Mouse (Mus musculus): ENCODE data around the gene Gng8. TPM values are rescaled to one million over a fixed set of nuclear protein-coding genes. Genes with fewer than 3 reads are reported as not detected.

Gng8 gene
- polyA plus RNA-seq, 1 experiment from 2014 or later: 1.6 TPM

- WGBS: 0% methylated on average over 4 of the region's 4 CpGs
- H3K4me1 ChIP-seq (ENCODE audit: control insufficient read depth, insufficient read depth, low read depth, low read length): peaks cover 21% of the 10 kb centered on the region
- no peaks in the 10 kb centered on the region for H3K36me3 ChIP-seq (ENCODE audit: control insufficient read depth, insufficient read depth, low read length)
- no peak overlapping the region for H3K9ac ChIP-seq (ENCODE audit: low read depth, low read length)
- peaks cover 8% of the 10 kb centered on the region for H3K27me3 ChIP-seq (replicated peaks; ENCODE audit: control insufficient read depth, insufficient read depth, low read length)
- H3K4me3 ChIP-seq (ENCODE audit: low read length): no peak overlapping the region
- H3K4me2 ChIP-seq (ENCODE audit: low read length): no peak overlapping the region; the same call in 1 of the 2 replicates
- no peaks in the 10 kb centered on the region for H3K9me3 ChIP-seq (ENCODE audit: control insufficient read depth, low read length)
- ATAC-seq: no peak
- H3K27ac ChIP-seq (ENCODE audit: low read depth, low read length): no peak overlapping the region
Measured at GRCm38 (mm10) chr7:16894279-16894678, 2.7 kb downstream of the Gng8 start.

GRCm38 (mm10) chr7:16895000-16895399, 3.4 kb downstream of the Gng8 start:
- Histone ChIP-seq H3K27me3 (replicated peaks; ENCODE audit: control insufficient read depth, insufficient read depth, low read length) (peaks cover 8% of the 10 kb centered on the region), H3K4me1 (ENCODE audit: control insufficient read depth, insufficient read depth, low read depth, low read length) (peaks cover 21% of the 10 kb centered on the region), H3K9ac (ENCODE audit: low read depth, low read length) (peak overlapping the region; percentile 50; the same call in 1 of the 2 replicates), H3K9me3 (ENCODE audit: control insufficient read depth, low read length) (no peaks in the 10 kb centered on the region), H3K36me3 (ENCODE audit: control insufficient read depth, insufficient read depth, low read length) (no peaks in the 10 kb centered on the region), H3K4me3 (ENCODE audit: low read length) (peak overlapping the region; percentile 19), H3K4me2 (ENCODE audit: low read length) (peak overlapping the region; percentile 56), H3K27ac (ENCODE audit: low read depth, low read length) (no peak overlapping the region)
- WGBS: under 1% methylated on average over 24 of the region's 24 CpGs
- peak; percentile 38 for ATAC-seq

DNA sequence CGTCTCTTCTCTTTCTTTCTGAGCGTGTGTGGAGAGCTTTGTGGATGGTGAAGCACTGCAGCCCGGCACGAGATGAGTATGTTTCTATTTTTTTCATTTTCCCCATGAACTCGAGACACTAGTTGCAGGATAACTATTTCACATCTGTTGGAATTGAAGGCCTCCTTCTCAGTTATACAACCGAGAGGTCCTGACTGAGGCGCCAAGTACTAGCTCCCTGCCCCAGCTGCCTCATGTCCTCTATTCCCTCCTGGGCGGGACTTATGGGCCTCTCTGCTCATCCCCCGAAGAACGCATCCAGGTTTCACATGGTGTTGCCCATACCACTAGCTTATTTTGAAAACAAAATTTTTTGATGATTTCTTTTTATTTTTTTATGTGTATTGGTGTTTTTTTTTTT, 3.9 kb downstream of the Gng8 start:
- H3K27me3 ChIP-seq (replicated peaks; ENCODE audit: control insufficient read depth, insufficient read depth, low read length): peaks cover 7% of the 10 kb centered on the region
- peak overlapping the region; percentile 56 for H3K4me2 ChIP-seq (ENCODE audit: low read length)
- no peak overlapping the region; the same call in 1 of the 2 replicates for H3K4me3 ChIP-seq (ENCODE audit: low read length)
- no peak for ATAC-seq
- H3K36me3 ChIP-seq (ENCODE audit: control insufficient read depth, insufficient read depth, low read length): no peaks in the 10 kb centered on the region
- no peaks in the 10 kb centered on the region for H3K9me3 ChIP-seq (ENCODE audit: control insufficient read depth, low read length)
- H3K27ac ChIP-seq (ENCODE audit: low read depth, low read length): no peak overlapping the region
- H3K4me1 ChIP-seq (ENCODE audit: control insufficient read depth, insufficient read depth, low read depth, low read length): peaks cover 21% of the 10 kb centered on the region
- 29% methylated on average over 10 of the region's 10 CpGs for WGBS
- peak overlapping the region; percentile 50; the same call in 1 of the 2 replicates for H3K9ac ChIP-seq (ENCODE audit: low read depth, low read length)

DNA sequence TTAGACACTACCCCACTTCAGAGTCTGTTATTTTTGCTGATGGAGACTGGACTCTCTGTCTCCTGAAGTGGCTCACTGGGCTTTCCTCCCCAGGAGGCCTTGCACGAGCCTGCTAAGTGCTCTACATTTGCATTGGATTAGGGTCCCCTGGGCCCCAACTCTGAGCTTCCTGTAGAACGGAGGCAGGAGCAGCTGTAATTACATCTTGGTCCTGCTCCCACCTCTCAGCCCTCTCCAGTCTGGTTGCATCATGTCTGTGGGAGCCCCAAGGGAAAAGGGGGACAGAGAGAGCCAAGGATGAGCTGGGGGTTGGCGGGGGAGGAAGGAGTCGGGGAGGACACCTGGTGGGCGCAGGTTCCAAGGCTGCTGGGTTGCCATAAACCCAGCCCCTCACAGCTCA, 8.9 kb downstream of the Gng8 start:
- H3K4me2 ChIP-seq (ENCODE audit: low read length): no peak overlapping the region
- H3K4me3 ChIP-seq (ENCODE audit: low read length): no peak overlapping the region
- no peaks in the 10 kb centered on the region for H3K27me3 ChIP-seq (replicated peaks; ENCODE audit: control insufficient read depth, insufficient read depth, low read length)
- H3K36me3 ChIP-seq (ENCODE audit: control insufficient read depth, insufficient read depth, low read length): no peaks in the 10 kb centered on the region
- no peak overlapping the region for H3K9ac ChIP-seq (ENCODE audit: low read depth, low read length)
- 29% methylated on average over 5 of the region's 5 CpGs for WGBS
- H3K27ac ChIP-seq (ENCODE audit: low read depth, low read length): no peak overlapping the region
- no peak for ATAC-seq
- no peaks in the 10 kb centered on the region; the same call in 1 of the 2 replicates for H3K4me1 ChIP-seq (ENCODE audit: control insufficient read depth, insufficient read depth, low read depth, low read length)
- H3K9me3 ChIP-seq (ENCODE audit: control insufficient read depth, low read length): no peaks in the 10 kb centered on the region

DNA sequence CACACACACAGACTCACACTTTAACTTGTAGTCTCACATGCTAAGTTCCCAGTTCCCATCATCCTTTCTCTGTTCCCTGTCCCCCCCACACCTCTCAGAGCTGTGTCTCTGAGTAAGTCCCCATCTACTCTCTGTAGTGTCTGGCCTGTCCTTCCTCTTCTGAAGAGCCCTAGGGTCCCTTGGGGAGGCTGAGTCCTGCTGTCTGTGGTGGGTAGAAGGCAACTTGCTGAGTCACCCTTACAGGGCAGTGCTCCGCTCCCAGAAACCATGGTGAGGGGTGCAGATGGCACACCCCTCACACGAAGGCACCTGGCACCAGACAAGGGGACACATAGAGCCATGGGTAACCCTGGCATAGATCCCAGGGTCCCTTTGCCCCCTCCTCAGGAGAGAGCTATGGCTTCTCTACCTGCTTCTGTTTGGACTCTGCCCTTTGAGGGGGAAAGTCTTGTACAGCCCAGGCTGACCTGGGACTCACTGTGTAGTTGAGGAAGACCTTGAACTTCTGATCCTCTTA, 11.9 kb downstream of the Gng8 start:
- 84% methylated on average over 2 of the region's 2 CpGs for WGBS
- ATAC-seq: no peak
- Histone ChIP-seq H3K36me3 (ENCODE audit: control insufficient read depth, insufficient read depth, low read length) (no peaks in the 10 kb centered on the region), H3K4me3 (ENCODE audit: low read length) (no peak overlapping the region), H3K9ac (ENCODE audit: low read depth, low read length) (no peak overlapping the region), H3K9me3 (ENCODE audit: control insufficient read depth, low read length) (no peaks in the 10 kb centered on the region), H3K27me3 (replicated peaks; ENCODE audit: control insufficient read depth, insufficient read depth, low read length) (no peaks in the 10 kb centered on the region), H3K27ac (ENCODE audit: low read depth, low read length) (no peak overlapping the region), H3K4me2 (ENCODE audit: low read length) (no peak overlapping the region), H3K4me1 (ENCODE audit: control insufficient read depth, insufficient read depth, low read depth, low read length) (no peaks in the 10 kb centered on the region; the same call in 1 of the 2 replicates)

DNA sequence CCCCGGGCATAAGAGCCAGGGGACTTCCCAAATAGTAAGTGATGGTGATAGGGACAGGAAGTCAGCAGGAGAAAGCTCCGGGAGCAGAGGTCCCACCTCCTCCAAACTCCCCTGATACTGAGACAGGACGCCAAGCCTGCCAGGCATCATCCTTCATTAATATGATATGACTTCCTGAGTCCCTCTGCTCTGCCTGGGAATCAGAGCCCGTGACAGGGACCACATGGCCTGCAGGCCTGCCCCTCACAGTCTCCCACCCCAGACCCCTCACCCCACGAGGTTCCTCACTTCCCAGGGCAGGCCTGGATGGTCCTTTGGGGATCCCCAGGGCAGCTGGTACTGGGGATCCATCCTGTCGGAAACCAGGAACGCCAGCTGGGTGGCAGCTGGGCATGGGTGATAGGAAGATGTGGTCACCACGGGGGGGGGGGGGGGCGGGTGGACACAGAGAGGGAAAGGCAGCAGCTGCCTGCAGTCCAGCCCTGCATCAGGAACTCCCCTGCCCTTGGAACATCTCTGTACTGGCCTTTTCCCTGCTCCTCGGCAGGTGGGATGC, 12.6 kb downstream of the Gng8 start:
- Histone ChIP-seq H3K4me3 (ENCODE audit: low read length) (no peak overlapping the region), H3K27ac (ENCODE audit: low read depth, low read length) (no peak overlapping the region), H3K27me3 (replicated peaks; ENCODE audit: control insufficient read depth, insufficient read depth, low read length) (no peaks in the 10 kb centered on the region), H3K9me3 (ENCODE audit: control insufficient read depth, low read length) (no peaks in the 10 kb centered on the region), H3K36me3 (ENCODE audit: control insufficient read depth, insufficient read depth, low read length) (no peaks in the 10 kb centered on the region), H3K4me1 (ENCODE audit: control insufficient read depth, insufficient read depth, low read depth, low read length) (no peaks in the 10 kb centered on the region; the same call in 1 of the 2 replicates), H3K4me2 (ENCODE audit: low read length) (no peak overlapping the region), H3K9ac (ENCODE audit: low read depth, low read length) (no peak overlapping the region)
- 48% methylated on average over 8 of the region's 10 CpGs for WGBS
- ATAC-seq: no peak

GRCm38 (mm10) chr7:16905491-16906021, 14.0 kb downstream of the Gng8 start:
- Histone ChIP-seq H3K4me2 (ENCODE audit: low read length) (no peak overlapping the region), H3K27me3 (replicated peaks; ENCODE audit: control insufficient read depth, insufficient read depth, low read length) (no peaks in the 10 kb centered on the region), H3K9me3 (ENCODE audit: control insufficient read depth, low read length) (no peaks in the 10 kb centered on the region), H3K4me1 (ENCODE audit: control insufficient read depth, insufficient read depth, low read depth, low read length) (no peaks in the 10 kb centered on the region), H3K4me3 (ENCODE audit: low read length) (no peak overlapping the region), H3K36me3 (ENCODE audit: control insufficient read depth, insufficient read depth, low read length) (no peaks in the 10 kb centered on the region), H3K27ac (ENCODE audit: low read depth, low read length) (no peak overlapping the region), H3K9ac (ENCODE audit: low read depth, low read length) (no peak overlapping the region)
- 56% methylated on average over 9 of the region's 9 CpGs for WGBS
- ATAC-seq: no peak

- no peak for ATAC-seq
- H3K9ac ChIP-seq (ENCODE audit: low read depth, low read length): no peak within 1 kb of the TSS
- no peaks in the 10 kb centered on the region for H3K36me3 ChIP-seq (ENCODE audit: control insufficient read depth, insufficient read depth, low read length)
- H3K4me2 ChIP-seq (ENCODE audit: low read length): no peak within 1 kb of the TSS
- H3K27ac ChIP-seq (ENCODE audit: low read depth, low read length): no peak within 1 kb of the TSS
- H3K9me3 ChIP-seq (ENCODE audit: control insufficient read depth, low read length): no peaks in the 10 kb centered on the region
- no peaks in the 10 kb centered on the region for H3K27me3 ChIP-seq (replicated peaks; ENCODE audit: control insufficient read depth, insufficient read depth, low read length)
- H3K4me3 ChIP-seq (ENCODE audit: low read length): no peak within 1 kb of the TSS
- H3K4me1 ChIP-seq (ENCODE audit: control insufficient read depth, insufficient read depth, low read depth, low read length): no peaks in the 10 kb centered on the region
- 13% methylated on average over 6 of the region's 6 CpGs for WGBS
Measured at GRCm38 (mm10) chr7:16906281-16906680, 14.7 kb downstream of the Gng8 start, which contains the start of gene Ptgir. Ptgir (plus strand) TSS chr7:16906490.

DNA sequence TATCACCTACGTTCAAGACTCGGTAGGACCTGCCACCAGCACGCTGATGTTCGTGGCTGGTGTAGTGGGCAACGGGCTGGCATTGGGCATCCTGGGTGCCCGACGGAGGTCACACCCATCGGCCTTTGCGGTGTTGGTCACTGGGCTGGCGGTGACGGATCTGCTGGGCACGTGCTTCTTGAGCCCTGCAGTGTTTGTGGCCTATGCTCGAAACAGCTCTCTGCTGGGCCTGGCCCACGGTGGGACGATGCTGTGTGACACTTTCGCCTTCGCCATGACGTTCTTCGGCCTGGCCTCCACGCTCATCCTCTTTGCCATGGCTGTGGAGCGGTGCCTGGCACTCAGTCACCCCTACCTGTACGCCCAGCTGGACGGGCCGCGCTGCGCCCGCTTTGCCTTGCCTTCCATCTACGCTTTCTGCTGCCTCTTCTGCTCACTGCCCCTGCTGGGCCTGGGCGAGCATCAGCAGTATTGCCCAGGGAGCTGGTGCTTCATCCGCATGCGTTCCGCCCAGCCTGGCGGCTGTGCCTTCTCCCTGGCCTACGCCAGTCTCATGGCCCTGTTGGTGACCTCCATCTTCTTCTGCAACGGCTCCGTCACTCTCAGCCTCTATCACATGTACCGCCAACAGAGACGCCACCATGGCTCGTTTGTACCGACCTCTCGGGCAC, 15.4 kb downstream of the Gng8 start:
- H3K4me2 ChIP-seq (ENCODE audit: low read length): no peak overlapping the region
- no peak overlapping the region for H3K4me3 ChIP-seq (ENCODE audit: low read length)
- no peaks in the 10 kb centered on the region for H3K27me3 ChIP-seq (replicated peaks; ENCODE audit: control insufficient read depth, insufficient read depth, low read length)
- no peak overlapping the region for H3K9ac ChIP-seq (ENCODE audit: low read depth, low read length)
- H3K9me3 ChIP-seq (ENCODE audit: control insufficient read depth, low read length): no peaks in the 10 kb centered on the region
- ATAC-seq: no peak
- no peak overlapping the region for H3K27ac ChIP-seq (ENCODE audit: low read depth, low read length)
- 91% methylated on average over 41 of the region's 41 CpGs for WGBS
- H3K4me1 ChIP-seq (ENCODE audit: control insufficient read depth, insufficient read depth, low read depth, low read length): no peaks in the 10 kb centered on the region
- H3K36me3 ChIP-seq (ENCODE audit: control insufficient read depth, insufficient read depth, low read length): no peaks in the 10 kb centered on the region

Measured in hindbrain, embryonic 16.5 days (tissue).